Mouse (Mus musculus) lung, embryonic 14.5 days (tissue): ENCODE results near the gene Git1. TPM values are rescaled to one million over a fixed set of nuclear protein-coding genes. Genes with fewer than 3 reads are reported as not detected.

Experiments
- ATAC-seq: fragments of 200-750 bp; cut with Nextera tagmentation; 2 replicates; pipeline ENCODE4 v1.8.0; 2017; ENCODE audit warnings: mild to moderate bottlenecking, moderate TSS enrichment, moderate library complexity; ENCODE audit not compliant: insufficient read depth
- DNase-seq: peaks from one replicate; pipeline ENCODE4 v3.0.0-alpha.2; 2015
- H3K27ac ChIP-seq: fragments of 300-500 bp; sonication (generic); 2 replicates; pipeline ENCODE4 v1.5.1; 2014; ENCODE audit warnings: low read depth, mild to moderate bottlenecking, moderate library complexity
- H3K27me3 ChIP-seq: fragments of 300-500 bp; sonication (generic); 2 replicates; pipeline ENCODE4 v1.6.1; 2014; ENCODE audit warnings: low read length, control low read depth; ENCODE audit not compliant: insufficient read depth
- H3K36me3 ChIP-seq: fragments of 300-500 bp; sonication (generic); 2 replicates; pipeline ENCODE4 v1.6.1; 2014; ENCODE audit warnings: control low read depth; ENCODE audit not compliant: insufficient read depth
- H3K4me1 ChIP-seq: fragments of 300-500 bp; sonication (generic); 2 replicates; pipeline ENCODE4 v1.6.1; 2014; ENCODE audit warnings: antibody characterized with exemption, control low read depth; ENCODE audit not compliant: insufficient read depth
- H3K4me2 ChIP-seq: fragments of 300-500 bp; sonication (generic); 2 replicates; pipeline ENCODE4 v1.6.1; 2014; ENCODE audit warnings: mild to moderate bottlenecking
- H3K4me3 ChIP-seq: fragments of 300-500 bp; sonication (generic); 2 replicates; pipeline ENCODE4 v1.5.1; 2014; ENCODE audit warnings: low read depth, low read length
- H3K9ac ChIP-seq: fragments of 300-500 bp; sonication (generic); 2 replicates; pipeline ENCODE4 v1.6.1; 2014
- H3K9me3 ChIP-seq: fragments of 300-500 bp; sonication (generic); 2 replicates; pipeline ENCODE4 v1.6.1; 2016; ENCODE audit warnings: low read depth, low read length, control low read depth
- CTCF ChIP-seq: IDR thresholded peaks from 2 replicates; pipeline ENCODE4 v1.5.1; 2016; ENCODE audit warnings: antibody characterized with exemption, low read depth
- whole genome bisulfite sequencing: fragments of 180-500 bp; shearing (Covaris S2); extraction: QIAGEN DNeasy Blood & Tissue Kit; methylation state at CpG from one replicate; pipeline ENCODE4 v1.1.7; 2014; 5-methylcytosine and 5-hydroxymethylcytosine counted together
- polyA plus RNA-seq: library from polyadenylated mRNA; unstranded; fragments of >200 nt; fragmentation: Nextera tagmentation; extraction: Ambion mirVana; gene quantifications from 2 replicates; pipeline ENCODE4 v1.2.1, GENCODE M21; 2014

The Git1 gene
- polyA plus RNA-seq, 1 experiment from 2014 or later = 21.1 TPM

DNA sequence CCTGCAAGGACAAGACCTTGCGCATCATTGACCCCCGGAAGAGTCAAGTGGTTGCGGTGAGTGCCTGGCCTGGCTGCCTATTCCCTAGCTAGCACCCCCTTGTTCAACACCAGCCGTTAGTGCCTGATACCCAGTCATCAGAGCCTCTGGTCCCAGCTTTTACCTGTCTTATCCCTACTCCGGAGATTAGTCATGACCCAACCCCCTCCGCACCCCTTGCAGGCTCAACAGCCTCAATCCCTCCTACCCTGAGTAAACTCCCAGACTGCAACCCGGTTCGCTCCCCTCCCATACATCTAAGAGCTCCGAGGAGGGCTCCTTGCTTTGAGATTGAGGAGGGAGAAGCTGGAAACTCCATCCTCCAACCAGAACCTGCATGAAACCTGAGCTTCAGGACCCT is 26.8 kb upstream of the Git1 start:
- Histone ChIP-seq H3K27me3 (peaks cover 63% of the 10 kb centered on the region), H3K9me3 (no peaks in the 10 kb centered on the region), H3K4me3 (no peak overlapping the region), H3K4me1 (peaks cover 4% of the 10 kb centered on the region; the same call in 1 of the 2 replicates), H3K9ac (no peak overlapping the region), H3K27ac (no peak overlapping the region), H3K4me2 (no peak overlapping the region; the same call in 1 of the 2 replicates), H3K36me3 (peaks cover 11% of the 10 kb centered on the region; the same call in 1 of the 2 replicates)
- DNase-seq = no peak
- WGBS = 25% methylated on average over 9 of the region's 9 CpGs
- ATAC-seq = no peak
- TF ChIP-seq CTCF = no peak

DNA sequence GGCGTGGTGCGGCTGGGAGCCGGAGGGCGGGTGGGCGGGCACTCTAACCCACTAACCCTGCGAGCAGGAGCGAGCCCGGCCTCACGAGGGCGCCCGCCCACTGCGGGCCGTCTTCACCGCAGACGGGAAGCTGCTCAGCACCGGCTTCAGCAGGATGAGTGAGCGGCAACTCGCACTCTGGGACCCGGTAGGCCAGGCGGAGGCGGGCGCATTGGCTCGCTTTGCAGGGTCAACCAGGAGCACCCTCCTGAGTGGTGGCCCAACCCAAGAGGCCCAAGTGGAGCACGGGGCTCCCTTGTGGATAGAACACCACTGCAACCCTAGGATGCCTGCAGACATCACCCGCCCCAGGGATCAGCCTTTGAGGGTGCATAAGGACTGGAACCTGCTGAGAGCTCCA is 26.2 kb upstream of the Git1 start:
- H3K27me3 ChIP-seq = peaks cover 57% of the 10 kb centered on the region
- peak; percentile 63 for TF ChIP-seq CTCF
- peaks cover 18% of the 10 kb centered on the region for H3K36me3 ChIP-seq
- H3K4me1 ChIP-seq = peaks cover 4% of the 10 kb centered on the region; the same call in 1 of the 2 replicates
- DNase-seq = peak; percentile 77
- H3K4me3 ChIP-seq = no peak overlapping the region
- WGBS = 3% methylated on average over 25 of the region's 25 CpGs
- peak; percentile 19; the same call in 1 of the 2 replicates for ATAC-seq
- no peak overlapping the region for H3K27ac ChIP-seq
- no peak overlapping the region for H3K9ac ChIP-seq
- peak overlapping the region; percentile 32 for H3K4me2 ChIP-seq
- no peaks in the 10 kb centered on the region for H3K9me3 ChIP-seq

DNA sequence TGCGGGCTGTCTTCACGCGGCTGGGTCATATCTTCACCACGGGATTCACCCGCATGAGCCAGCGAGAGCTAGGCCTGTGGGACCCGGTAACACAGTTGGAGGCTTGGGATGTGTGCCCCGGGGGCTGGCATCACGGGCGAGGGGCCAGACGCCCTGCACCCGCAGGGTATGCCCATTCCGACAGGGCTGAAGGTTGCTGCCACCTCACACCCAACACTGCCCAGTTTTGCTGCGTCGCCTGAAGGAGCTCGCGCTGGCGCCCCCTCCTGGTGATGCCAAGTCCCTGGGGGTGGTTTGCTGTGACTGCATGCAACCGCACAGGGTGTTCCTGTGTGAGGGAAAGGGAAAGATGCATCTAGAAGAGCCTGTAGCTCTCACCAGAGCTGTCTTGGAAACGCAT is 25.6 kb upstream of the Git1 start:
- H3K4me1 ChIP-seq = peaks cover 4% of the 10 kb centered on the region; the same call in 1 of the 2 replicates
- 10% methylated on average over 20 of the region's 20 CpGs for WGBS
- DNase-seq (peak; percentile 82), ATAC-seq (no peak)
- no peak overlapping the region for H3K27ac ChIP-seq
- peak; percentile 89 for TF ChIP-seq CTCF
- peaks cover 51% of the 10 kb centered on the region for H3K27me3 ChIP-seq
- no peak overlapping the region for H3K9ac ChIP-seq
- no peaks in the 10 kb centered on the region for H3K9me3 ChIP-seq
- peak overlapping the region; percentile 32; the same call in 1 of the 2 replicates for H3K4me2 ChIP-seq
- H3K36me3 ChIP-seq = peaks cover 24% of the 10 kb centered on the region
- H3K4me3 ChIP-seq = no peak overlapping the region

DNA sequence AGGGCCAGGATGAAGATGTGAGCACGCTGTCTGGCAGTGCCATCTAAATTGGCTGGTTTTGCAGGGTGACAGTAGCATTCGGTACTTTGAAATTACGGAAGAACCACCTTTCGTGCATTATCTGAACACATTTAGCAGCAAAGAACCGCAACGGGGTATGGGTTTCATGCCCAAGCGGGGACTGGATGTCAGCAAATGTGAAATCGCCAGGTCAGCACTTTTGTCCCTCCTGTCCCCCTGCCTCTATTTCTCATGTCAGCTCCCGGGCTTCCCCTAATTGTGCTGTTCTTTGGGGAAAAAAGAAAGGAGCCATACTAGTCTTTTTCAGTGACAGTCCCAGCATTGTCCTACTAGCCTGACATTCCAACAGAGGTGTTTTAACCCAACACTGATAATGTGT is 25.0 kb upstream of the Git1 start:
- ATAC-seq (no peak), DNase-seq (no peak)
- Histone ChIP-seq H3K4me1 (peaks cover 4% of the 10 kb centered on the region; the same call in 1 of the 2 replicates), H3K9ac (no peak overlapping the region), H3K27ac (no peak overlapping the region), H3K27me3 (peaks cover 45% of the 10 kb centered on the region), H3K9me3 (no peaks in the 10 kb centered on the region), H3K4me2 (no peak overlapping the region), H3K36me3 (peaks cover 28% of the 10 kb centered on the region), H3K4me3 (no peak overlapping the region)
- WGBS = 77% methylated on average over 9 of the region's 9 CpGs
- no peak for TF ChIP-seq CTCF

DNA sequence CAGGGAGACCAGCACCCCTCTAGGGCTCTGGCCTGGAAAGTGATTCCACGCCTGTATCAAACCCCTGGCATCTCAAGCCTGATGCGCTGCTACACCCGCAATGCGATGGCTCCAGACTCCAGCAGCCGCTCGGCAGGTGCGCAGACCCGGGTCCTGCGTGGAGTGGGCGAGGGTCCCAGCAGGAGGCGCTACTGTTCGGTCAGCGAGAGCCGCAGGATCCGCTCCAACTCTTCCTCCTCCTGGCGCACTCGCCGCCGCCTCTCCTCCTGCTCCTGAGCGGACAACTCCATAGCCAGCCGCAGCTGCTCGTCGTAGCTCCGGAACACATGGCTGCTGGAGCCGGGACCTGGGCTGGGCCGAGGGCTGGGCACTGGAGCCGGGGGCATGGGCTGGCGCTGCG is 22.0 kb upstream of the Git1 start:
- Histone ChIP-seq H3K36me3 (peaks cover 37% of the 10 kb centered on the region), H3K4me1 (no peaks in the 10 kb centered on the region), H3K9ac (no peak overlapping the region), H3K27me3 (peaks cover 20% of the 10 kb centered on the region), H3K4me3 (no peak overlapping the region), H3K4me2 (no peak overlapping the region), H3K9me3 (no peaks in the 10 kb centered on the region), H3K27ac (no peak overlapping the region)
- no peak for TF ChIP-seq CTCF
- whole genome bisulfite sequencing = 70% methylated on average over 29 of the region's 29 CpGs
- ATAC-seq = no peak
- DNase-seq = no peak

DNA sequence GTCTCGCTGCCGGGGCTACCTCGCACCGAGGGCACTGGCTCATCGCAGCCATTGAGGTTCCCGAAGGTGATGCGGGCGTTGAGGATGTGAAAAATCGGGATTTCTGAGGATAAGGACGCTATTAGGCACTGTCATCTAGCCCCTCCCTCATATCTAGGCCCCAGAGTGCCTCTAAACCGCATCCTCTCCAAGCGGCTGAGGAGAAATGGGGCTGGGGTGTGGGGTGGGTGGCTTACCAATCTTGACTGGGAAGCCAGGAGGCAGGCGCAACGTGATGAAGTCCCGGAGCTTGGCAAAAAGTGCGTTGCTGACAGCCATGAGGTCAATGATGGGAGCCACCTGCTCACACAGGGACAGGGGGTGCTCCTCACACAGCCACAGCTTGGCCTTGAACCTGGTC is 20.6 kb upstream of the Git1 start:
- H3K4me2 ChIP-seq = no peak overlapping the region
- no peak for ATAC-seq
- H3K9ac ChIP-seq = no peak overlapping the region
- H3K4me1 ChIP-seq = no peaks in the 10 kb centered on the region
- TF ChIP-seq CTCF = no peak
- whole genome bisulfite sequencing = 76% methylated on average over 16 of the region's 16 CpGs
- H3K36me3 ChIP-seq = peaks cover 37% of the 10 kb centered on the region
- H3K9me3 ChIP-seq = no peaks in the 10 kb centered on the region
- H3K27me3 ChIP-seq = peaks cover 7% of the 10 kb centered on the region
- H3K27ac ChIP-seq = no peak overlapping the region
- DNase-seq = no peak
- H3K4me3 ChIP-seq = no peak overlapping the region

DNA sequence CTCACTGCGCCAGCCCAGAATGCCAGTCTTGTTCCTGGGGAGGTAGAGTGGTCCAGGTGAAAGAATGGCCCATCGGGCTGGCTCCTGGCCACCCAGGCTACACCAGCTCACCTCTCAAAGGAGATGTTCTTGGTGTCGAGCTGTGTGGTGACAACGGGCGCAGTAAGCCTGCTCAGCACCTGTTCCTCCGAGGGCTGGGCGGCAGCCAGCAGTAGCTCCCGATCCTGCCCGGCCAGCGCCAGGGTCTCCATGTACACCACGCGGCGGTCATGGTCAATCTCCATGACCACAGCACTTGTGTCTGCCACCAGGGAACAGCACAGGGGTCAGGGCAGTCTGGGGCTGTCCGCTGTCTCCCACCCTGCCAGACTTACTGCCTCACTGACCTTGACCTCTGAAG is 17.1 kb upstream of the Git1 start:
- no peaks in the 10 kb centered on the region for H3K9me3 ChIP-seq
- no peak overlapping the region for H3K9ac ChIP-seq
- ATAC-seq (no peak), DNase-seq (no peak)
- WGBS = 90% methylated on average over 14 of the region's 14 CpGs
- H3K4me1 ChIP-seq = no peaks in the 10 kb centered on the region
- H3K27ac ChIP-seq = no peak overlapping the region
- no peak for TF ChIP-seq CTCF
- no peaks in the 10 kb centered on the region for H3K27me3 ChIP-seq
- peaks cover 29% of the 10 kb centered on the region for H3K36me3 ChIP-seq
- H3K4me3 ChIP-seq = no peak overlapping the region
- H3K4me2 ChIP-seq = no peak overlapping the region

DNA sequence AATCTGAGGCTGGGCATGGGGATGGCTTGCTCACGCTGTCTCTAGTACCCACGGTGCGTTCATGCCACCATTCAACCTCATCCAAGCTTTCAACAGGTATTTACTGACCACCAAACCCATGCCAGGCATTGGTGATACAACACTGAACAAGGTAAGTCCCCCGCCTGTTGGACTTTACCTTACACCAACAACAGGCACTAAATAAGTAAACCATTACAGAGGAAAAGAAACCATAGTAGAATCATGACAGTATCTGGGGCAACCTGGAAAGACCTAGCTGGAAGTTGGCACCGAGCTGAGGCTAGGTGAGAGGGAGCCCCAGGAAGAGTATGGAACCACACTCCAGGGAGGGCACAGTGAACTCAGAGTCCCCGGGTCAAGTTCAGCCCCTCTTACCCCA is 16.5 kb upstream of the Git1 start:
- Histone ChIP-seq H3K9ac (no peak overlapping the region), H3K4me2 (no peak overlapping the region), H3K36me3 (peaks cover 22% of the 10 kb centered on the region), H3K27me3 (no peaks in the 10 kb centered on the region), H3K27ac (no peak overlapping the region), H3K4me1 (no peaks in the 10 kb centered on the region), H3K9me3 (no peaks in the 10 kb centered on the region), H3K4me3 (no peak overlapping the region)
- 87% methylated on average over 6 of the region's 6 CpGs for WGBS
- DNase-seq (no peak), ATAC-seq (no peak)
- no peak for TF ChIP-seq CTCF
